In the genomic region with DNA sequence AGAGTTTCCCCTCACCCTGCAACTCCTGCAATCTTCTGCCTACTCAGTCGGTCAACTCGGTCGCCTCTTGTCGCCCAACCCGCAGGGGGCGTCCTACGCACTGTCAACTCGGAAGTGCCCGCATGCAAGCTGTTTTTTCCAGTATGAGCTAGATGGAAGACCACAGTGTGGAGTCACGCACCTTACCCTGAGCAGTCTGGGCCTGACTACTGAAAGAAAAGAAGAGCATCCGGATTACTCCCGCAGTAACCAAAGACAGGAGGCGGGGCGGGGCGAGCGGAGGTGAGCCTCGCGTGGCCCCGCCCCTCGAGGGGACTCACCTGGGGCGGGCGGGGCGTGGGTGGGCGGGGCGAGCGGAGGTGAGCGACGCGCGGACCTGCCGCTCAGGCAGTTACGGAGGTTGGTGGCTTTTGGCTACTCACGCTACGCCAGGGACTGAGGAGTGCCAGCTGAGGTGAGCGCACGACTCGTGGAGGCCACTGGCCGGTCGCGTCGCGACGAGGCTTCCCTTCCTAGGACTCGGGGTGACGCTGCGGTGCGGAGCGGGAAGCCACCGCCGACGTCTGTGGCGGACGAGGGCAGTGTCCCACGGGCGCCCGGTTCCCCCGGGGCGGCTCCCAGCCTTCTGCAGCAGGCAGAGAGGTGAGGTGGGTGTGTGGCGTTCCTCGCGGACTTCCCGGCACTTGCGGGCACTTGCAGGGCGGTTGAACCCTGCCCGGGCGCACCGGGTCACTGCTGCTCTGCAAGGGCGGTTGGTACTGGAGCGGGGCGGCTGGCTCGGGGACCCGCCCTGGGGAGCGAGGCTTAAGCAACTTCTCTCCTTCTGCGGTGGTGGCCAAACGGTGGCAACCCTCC, we compare ENCODE assay signal across 8 mouse cellular contexts. TPM values are rescaled to one million over a fixed set of nuclear protein-coding genes. Genes with fewer than 3 reads are reported as not detected.
A peak's percentile ranks its signal among the peaks of the same experiment; 100 is the strongest.
DNase-seq lines count a peak whose midpoint lies in the region; ATAC-seq and TF ChIP-seq lines count a peak whose summit lies in the region.

TSS of gene Gpr160 (plus strand) at position 347 of the 855 bp plus-strand sequence.

- no peak within 1 kb of the TSS for H3ac ChIP-seq in C2C12 (ENCODE audit: control insufficient read depth, insufficient read length, low read depth)

- H3K4me2 ChIP-seq in heart, embryonic 14.5 days (ENCODE audit: low read length): peak within 1 kb of the TSS; percentile 100
- H3K4me2 ChIP-seq in liver, embryonic 12.5 days: peak within 1 kb of the TSS; percentile 90

- peaks cover 30% of the 10 kb centered on the region for H3K27me3 ChIP-seq in C2C12 (ENCODE audit: control insufficient read depth, insufficient read depth, insufficient read length)
- peaks cover 46% of the 10 kb centered on the region for H3K27me3 ChIP-seq in forebrain, embryonic 10.5 days (ENCODE audit: poor library complexity, severe bottlenecking)
- H3K27me3 ChIP-seq in heart, embryonic 14.5 days (ENCODE audit: control insufficient read depth, insufficient read depth, low read length): peaks cover 23% of the 10 kb centered on the region
- H3K27me3 ChIP-seq in liver, embryonic 12.5 days (replicated peaks): peaks cover 50% of the 10 kb centered on the region
- no peaks in the 10 kb centered on the region for H3K27me3 ChIP-seq in splenic B cell, adult 2 months (ENCODE audit: control insufficient read depth, insufficient read depth, low read length, poor library complexity, severe bottlenecking)

- under 1% methylated on average over 75 of the region's 75 CpGs for WGBS in forebrain, embryonic 10.5 days
- under 1% methylated on average over 66 of the region's 75 CpGs for WGBS in heart, embryonic 14.5 days
- under 1% methylated on average over 75 of the region's 75 CpGs for WGBS in liver, embryonic 12.5 days (ENCODE audit: insufficient replicate concordance)

- peak; percentile 30 for TF ChIP-seq CTCF in C2C12 (IDR thresholded peaks at IDR 0.05; ENCODE audit: control insufficient read depth, insufficient read depth, insufficient read length)

- ATAC-seq in heart, embryonic 14.5 days (ENCODE audit: insufficient number of reproducible peaks, insufficient read depth, low FRiP score, low read depth): peak; percentile 80
- peak; percentile 78 for ATAC-seq in liver, embryonic 12.5 days

- no peaks in the 10 kb centered on the region for H3K79me2 ChIP-seq in C2C12 (ENCODE audit: control insufficient read depth, insufficient read depth)

- peak within 1 kb of the TSS; percentile 54 for H3K27ac ChIP-seq in forebrain, embryonic 10.5 days
- H3K27ac ChIP-seq in heart, embryonic 14.5 days (replicated peaks in 1 of 2; ENCODE audit: control insufficient read depth in 1 of 2, insufficient read depth in 1 of 2, low read depth in 2 of 2, low read length in 2 of 2): no peak within 1 kb of the TSS
- no peak within 1 kb of the TSS for H3K27ac ChIP-seq in liver, embryonic 12.5 days

- no peak within 1 kb of the TSS for H3K4me3 ChIP-seq in C2C12 (ENCODE audit: insufficient read depth, poor library complexity, severe bottlenecking)
- peak within 1 kb of the TSS; percentile 64 for H3K4me3 ChIP-seq in forebrain, embryonic 10.5 days
- peak within 1 kb of the TSS; percentile 54 to 67 for H3K4me3 ChIP-seq in heart, embryonic 14.5 days (ENCODE audit: control insufficient read depth in 1 of 2, insufficient read depth in 1 of 2, low read depth in 1 of 2, low read length in 2 of 2)
- H3K4me3 ChIP-seq in liver, embryonic 12.5 days: peak within 1 kb of the TSS; percentile 60

- no peaks in the 10 kb centered on the region for H3K79me3 ChIP-seq in C2C12 (ENCODE audit: low read depth)

- H3K4me1 ChIP-seq in forebrain, embryonic 10.5 days: peaks cover 11% of the 10 kb centered on the region
- 0 out of 4 replicates have a peak, but pooled peaks cover 0 to 3% of the 10 kb centered on the region in 2 experiments for H3K4me1 ChIP-seq in heart, embryonic 14.5 days (ENCODE audit: control insufficient read depth in 2 of 2, insufficient read depth in 2 of 2, low read length in 2 of 2)
- H3K4me1 ChIP-seq in liver, embryonic 12.5 days: peaks cover 11% of the 10 kb centered on the region; the same call in 1 of the 2 replicates

- H3K36me3 ChIP-seq in C2C12 (ENCODE audit: control insufficient read depth, insufficient read depth): no peaks in the 10 kb centered on the region
- no peaks in the 10 kb centered on the region for H3K36me3 ChIP-seq in forebrain, embryonic 10.5 days (replicated peaks)
- H3K36me3 ChIP-seq in heart, embryonic 14.5 days (ENCODE audit: control insufficient read depth, insufficient read depth, low read length): no peaks in the 10 kb centered on the region
- H3K36me3 ChIP-seq in liver, embryonic 12.5 days: no peaks in the 10 kb centered on the region
- H3K36me3 ChIP-seq in splenic B cell, adult 2 months (ENCODE audit: control insufficient read depth, insufficient read depth, low read length, poor library complexity, severe bottlenecking): no peaks in the 10 kb centered on the region

- H3K9ac ChIP-seq in heart, embryonic 14.5 days (ENCODE audit: low read length): peak within 1 kb of the TSS; percentile 70
- peak within 1 kb of the TSS; percentile 55 for H3K9ac ChIP-seq in liver, embryonic 12.5 days

- no peaks in the 10 kb centered on the region for H3K9me3 ChIP-seq in forebrain, embryonic 10.5 days
- H3K9me3 ChIP-seq in heart, embryonic 14.5 days (ENCODE audit: control insufficient read depth, low read length): no peaks in the 10 kb centered on the region
- H3K9me3 ChIP-seq in liver, embryonic 12.5 days (replicated peaks): no peaks in the 10 kb centered on the region

- DNase-seq in brain, embryonic 18.5 days (ENCODE audit: low read depth, low spot score): peak; percentile 1
- peak; percentile 55 for DNase-seq in forebrain, embryonic 10.5 days (ENCODE audit: extremely low spot score, low spot score)
- peak; percentile 83 for DNase-seq in kidney, postnatal 10 days
- DNase-seq in naive thymus-derived CD4-positive, alpha-beta T cell, adult 2 months (ENCODE audit: low read depth): peak; percentile 81
- peak; percentile 77 for DNase-seq in splenic B cell, adult 2 months (ENCODE audit: low read depth, low spot score)

TF ChIP-seq in C2C12, 6 proteins besides CTCF, POLR2A, EP300 and RAD21:
- TF ChIP-seq FOSL1 (IDR thresholded peaks at IDR 0.05; ENCODE audit: insufficient read depth, low read length, poor library complexity, severe bottlenecking): no peak

RNA-seq across cellular contexts. Expression of gene Gpr160, which starts in this region (rescaled TPM):
- polyA plus RNA-seq in C2C12 (2012; fragmentation: generic; extraction: Trizol): 0.07 TPM
- 0.47 and 0.72 TPM in 2 replicates for polyA plus RNA-seq in forebrain, embryonic 10.5 days (2016; fragmentation: Nextera tagmentation; extraction: Ambion mirVana)
- 1.6 and 2.3 TPM in 2 replicates for polyA plus RNA-seq in heart, embryonic 14.5 days (2014; fragmentation: Nextera tagmentation; extraction: Ambion mirVana)
- polyA plus RNA-seq in liver, embryonic 12.5 days (2016; fragmentation: Nextera tagmentation; extraction: Ambion mirVana): 1.5 and 2.7 TPM in 2 replicates

Comparison
In these comparisons a context has a peak if more than half of its experiments do, and no peak if none do; other contexts are left out.
1. Peak in DNase-seq, H3K4me3 ChIP-seq and H3K27ac ChIP-seq in forebrain, embryonic 10.5 days; RNA of the gene not detected or under 1 TPM.
2. DNase-seq: peak in every context shown above with its lines; median percentile 83 in kidney, postnatal 10 days; 81 in naive thymus-derived CD4-positive, alpha-beta T cell, adult 2 months; 77 in splenic B cell, adult 2 months; 55 in forebrain, embryonic 10.5 days; 1 in brain, embryonic 18.5 days.